Mouse (Mus musculus) right cerebral cortex, postnatal 10 days (tissue): Measurements from ENCODE around the gene Atp5l.
"Not testable (repeated sequence)": the region's sequence is repeated elsewhere in the genome, so short reads cannot be mapped to it uniquely, and the experiment has no call there.

Experiments used
- DNase-seq, 2 experiments: peaks; one replicate each; pipeline ENCODE4 v3.0.0; 2021; ENCODE audit warnings: low spot score in 2 of 2

Atp5l gene

GRCm38 (mm10) chr9:44920374-44921122 is at the start of gene Atp5l:
Gene Atp5l, minus strand, starts transcription at chr9:44920742.
- peak; percentile 88 to 92 for DNase-seq

- DNase-seq: no peak
Measured at GRCm38 (mm10) chr9:44969450-44969849, 48.9 kb upstream of the Atp5l start.

- not testable (repeated sequence) for DNase-seq
Measured at GRCm38 (mm10) chr9:44967763-44968162, 47.2 kb upstream of the Atp5l start.

- peak; percentile 64 to 73 for DNase-seq
Measured at GRCm38 (mm10) chr9:44966815-44967242, 46.3 kb upstream of the Atp5l start.

- DNase-seq: no peak
Measured at GRCm38 (mm10) chr9:44965833-44966466, 45.4 kb upstream of the Atp5l start.

- peak; percentile 99 to 100 for DNase-seq
Measured at GRCm38 (mm10) chr9:44965126-44965832, 44.7 kb upstream of the Atp5l start, which contains the start of gene Ube4a. Gene Ube4a, minus strand, starts transcription at chr9:44965600.

GRCm38 (mm10) chr9:44954432-44954831 is 33.9 kb upstream of the Atp5l start:
- no peak for DNase-seq

GRCm38 (mm10) chr9:44947836-44948235 is 27.3 kb upstream of the Atp5l start:
- no peak for DNase-seq

GRCm38 (mm10) chr9:44946185-44946695 is 25.7 kb upstream of the Atp5l start:
- DNase-seq: no peak

- DNase-seq: no peak
Measured at GRCm38 (mm10) chr9:44942421-44942820, 21.9 kb upstream of the Atp5l start.

- DNase-seq: no peak
Measured at GRCm38 (mm10) chr9:44941756-44942155, 21.2 kb upstream of the Atp5l start.

- DNase-seq: no peak
Measured at GRCm38 (mm10) chr9:44921543-44921942, 1.0 kb upstream of the Atp5l start.

GRCm38 (mm10) chr9:44921123-44921468 is 554 bp upstream of the Atp5l start:
- peak; percentile 65 to 78 for DNase-seq

- DNase-seq: no peak
Measured at GRCm38 (mm10) chr9:44919606-44920005, 936 bp downstream of the Atp5l start.

GRCm38 (mm10) chr9:44916196-44916595 is 4.3 kb downstream of the Atp5l start:
- peak in 1 of 2 experiments; percentile 47 for DNase-seq

GRCm38 (mm10) chr9:44914706-44915105 is 5.8 kb downstream of the Atp5l start:
- no peak for DNase-seq

- DNase-seq: no peak
Measured at GRCm38 (mm10) chr9:44911365-44911764, 9.2 kb downstream of the Atp5l start.

- DNase-seq: peak; percentile 50 to 71
Measured at GRCm38 (mm10) chr9:44905620-44906019, 14.9 kb downstream of the Atp5l start.

- peak; percentile 73 to 81 for DNase-seq
Measured at GRCm38 (mm10) chr9:44904964-44905363, 15.6 kb downstream of the Atp5l start.

- DNase-seq: no peak
Measured at GRCm38 (mm10) chr9:44903856-44904255, 16.7 kb downstream of the Atp5l start.

- no peak for DNase-seq
Measured at GRCm38 (mm10) chr9:44900402-44900801, 20.1 kb downstream of the Atp5l start.

GRCm38 (mm10) chr9:44899716-44900115 is 20.8 kb downstream of the Atp5l start:
- no peak for DNase-seq
